Mouse (Mus musculus): ENCODE measurements around the gene Hnrnph2. TPM values are rescaled to one million over a fixed set of nuclear protein-coding genes. Genes with fewer than 3 reads are reported as not detected.
A peak's percentile ranks its signal among the peaks of the same experiment; 100 is the strongest.

Gene Hnrnph2
- 112 TPM in 2 replicates for polyA plus RNA-seq (2014; fragmentation: Nextera tagmentation; extraction: Ambion mirVana)

DNA sequence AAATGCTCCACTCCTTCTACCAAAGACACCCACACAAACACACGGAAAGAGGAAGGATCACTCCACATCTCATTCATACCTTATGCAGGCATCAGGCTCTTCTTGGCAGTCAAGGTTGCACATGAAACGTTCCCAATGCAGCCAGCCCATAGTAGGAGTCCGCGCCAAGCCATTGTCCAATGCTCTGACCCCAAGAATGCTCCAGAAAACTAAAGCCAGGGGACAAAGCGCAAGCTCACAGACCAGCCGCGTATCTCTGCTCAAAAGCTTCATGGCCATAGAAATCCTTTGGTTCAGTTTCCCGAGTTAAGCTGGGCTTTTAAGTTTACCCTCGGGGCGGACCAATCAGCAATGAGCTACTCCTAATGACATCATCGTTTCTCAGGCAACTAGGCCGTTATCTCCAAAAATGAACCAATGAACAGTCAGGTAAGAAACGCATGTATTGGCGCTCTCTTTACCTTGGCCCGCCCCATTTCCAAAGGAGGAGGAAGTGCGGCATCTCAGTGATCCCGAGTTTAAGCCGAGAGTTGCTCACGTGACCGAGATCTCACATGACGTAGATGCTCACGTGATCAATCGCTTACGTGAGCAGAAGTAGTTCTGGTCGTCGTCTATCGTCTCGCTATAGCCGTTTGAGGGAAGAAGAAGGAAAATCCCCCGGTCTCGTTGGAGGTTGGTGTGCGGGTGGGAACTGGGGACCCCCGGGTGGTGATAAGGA, at the start of gene Hnrnph2, which contains the start of gene Gla:
Gene Hnrnph2 (plus strand): TSS at position 521 of the 721 bp plus-strand sequence.
Gene Gla (minus strand): TSS at position 467 of the 721 bp plus-strand sequence.
- H3K4me1 ChIP-seq (ENCODE audit: insufficient read depth): 0 out of 2 replicates have a peak, but pooled peaks cover 2% of the 10 kb centered on the region
- no peak for TF ChIP-seq CTCF (IDR thresholded peaks at IDR 0.05; ENCODE audit: low read depth)
- peak within 1 kb of the TSS; percentile 53 for H3K4me3 ChIP-seq (ENCODE audit: low read depth, low read length)
- H3K36me3 ChIP-seq (ENCODE audit: insufficient read depth): peaks cover 7% of the 10 kb centered on the region; the same call in 1 of the 2 replicates
- H3K27me3 ChIP-seq (ENCODE audit: insufficient read depth, low read length): no peaks in the 10 kb centered on the region
- H3K9ac ChIP-seq: peak within 1 kb of the TSS; percentile 59
- H3K4me2 ChIP-seq: peak within 1 kb of the TSS; percentile 65
- 12% methylated on average over 31 of the region's 33 CpGs for WGBS
- DNase-seq: peak; percentile 98
- H3K27ac ChIP-seq (ENCODE audit: low read depth): peak within 1 kb of the TSS; percentile 90
- ATAC-seq (ENCODE audit: insufficient read depth): peak; percentile 98
- H3K9me3 ChIP-seq (ENCODE audit: low read depth, low read length): no peaks in the 10 kb centered on the region

DNA sequence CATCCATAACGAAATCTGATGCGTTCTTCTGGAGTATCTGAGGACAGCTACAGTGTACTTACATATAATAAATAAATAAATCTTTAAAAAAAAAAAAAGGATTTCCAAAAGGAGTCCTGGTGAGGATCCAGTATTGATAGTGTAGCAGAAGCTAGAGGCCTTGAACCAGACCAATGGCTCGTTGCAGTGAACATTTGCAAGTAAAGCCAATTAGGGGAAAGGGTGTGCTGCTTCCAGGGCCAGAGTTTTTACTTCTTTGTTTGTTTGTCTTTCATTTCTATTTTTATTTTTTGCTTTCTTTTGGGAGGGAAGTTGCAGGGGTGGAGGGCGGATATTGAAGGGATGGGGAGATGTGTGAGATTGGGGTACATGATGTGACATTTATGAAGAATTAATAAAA, 47.7 kb upstream of the Hnrnph2 start:
- H3K27ac ChIP-seq (ENCODE audit: low read depth): no peak overlapping the region
- H3K27me3 ChIP-seq (ENCODE audit: insufficient read depth, low read length): no peaks in the 10 kb centered on the region
- 93% methylated on average over 2 of the region's 4 CpGs for WGBS
- no peak for TF ChIP-seq CTCF (IDR thresholded peaks at IDR 0.05; ENCODE audit: low read depth)
- H3K36me3 ChIP-seq (ENCODE audit: insufficient read depth): no peaks in the 10 kb centered on the region
- H3K9ac ChIP-seq: no peak overlapping the region
- H3K4me1 ChIP-seq (ENCODE audit: insufficient read depth): no peaks in the 10 kb centered on the region
- H3K4me3 ChIP-seq (ENCODE audit: low read depth, low read length): no peak overlapping the region
- DNase-seq (no peak), ATAC-seq (ENCODE audit: insufficient read depth) (no peak)
- no peaks in the 10 kb centered on the region for H3K9me3 ChIP-seq (ENCODE audit: low read depth, low read length)
- no peak overlapping the region for H3K4me2 ChIP-seq

DNA sequence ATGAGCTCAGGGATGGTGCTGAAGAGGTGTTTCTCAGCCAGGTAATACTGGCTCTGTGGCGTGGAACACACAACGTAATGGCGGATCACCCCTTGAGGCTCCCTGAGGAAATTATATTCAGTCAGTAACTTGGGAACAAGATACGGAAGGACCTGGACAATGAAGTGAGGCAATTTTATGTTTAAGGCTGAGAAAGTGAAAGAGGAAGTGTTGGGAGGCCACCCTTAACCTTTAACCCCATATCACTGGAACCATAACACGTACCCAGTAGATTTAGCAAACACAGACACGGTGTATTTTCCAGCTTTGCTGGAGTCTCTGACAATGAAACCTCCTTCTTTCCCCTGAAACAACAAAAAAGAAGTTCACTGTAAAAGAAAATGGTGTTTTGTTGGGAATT, 46.6 kb upstream of the Hnrnph2 start:
- ATAC-seq (ENCODE audit: insufficient read depth) (no peak), DNase-seq (no peak)
- Histone ChIP-seq H3K4me3 (ENCODE audit: low read depth, low read length) (no peak overlapping the region), H3K36me3 (ENCODE audit: insufficient read depth) (no peaks in the 10 kb centered on the region), H3K27ac (ENCODE audit: low read depth) (no peak overlapping the region), H3K9me3 (ENCODE audit: low read depth, low read length) (no peaks in the 10 kb centered on the region), H3K4me2 (no peak overlapping the region), H3K9ac (no peak overlapping the region), H3K4me1 (ENCODE audit: insufficient read depth) (no peaks in the 10 kb centered on the region), H3K27me3 (ENCODE audit: insufficient read depth, low read length) (no peaks in the 10 kb centered on the region)
- 63% methylated on average over 6 of the region's 6 CpGs for WGBS
- no peak for TF ChIP-seq CTCF (IDR thresholded peaks at IDR 0.05; ENCODE audit: low read depth)

DNA sequence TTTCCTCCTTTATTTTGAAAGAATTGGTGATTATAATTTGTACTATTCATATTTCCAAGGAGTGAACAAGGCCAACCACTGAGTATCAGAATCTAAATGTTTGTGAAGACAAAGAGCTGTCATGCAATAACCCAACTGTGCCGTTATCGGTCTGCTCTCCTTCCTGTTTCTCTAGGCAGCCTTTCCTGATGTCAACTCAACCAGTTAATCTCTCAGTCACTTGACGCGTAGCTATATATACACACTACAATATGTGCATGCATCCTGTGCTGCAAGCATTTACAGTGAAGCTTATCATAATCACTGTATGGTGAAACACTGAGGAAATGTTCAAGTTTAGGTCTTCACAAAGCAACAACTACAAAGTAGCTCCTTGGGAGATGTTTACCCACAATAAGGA, 36.7 kb upstream of the Hnrnph2 start:
- Histone ChIP-seq H3K9me3 (ENCODE audit: low read depth, low read length) (no peaks in the 10 kb centered on the region), H3K4me2 (no peak overlapping the region), H3K9ac (no peak overlapping the region), H3K27me3 (ENCODE audit: insufficient read depth, low read length) (no peaks in the 10 kb centered on the region; the same call in 1 of the 2 replicates), H3K4me1 (ENCODE audit: insufficient read depth) (no peaks in the 10 kb centered on the region), H3K4me3 (ENCODE audit: low read depth, low read length) (no peak overlapping the region), H3K36me3 (ENCODE audit: insufficient read depth) (no peaks in the 10 kb centered on the region), H3K27ac (ENCODE audit: low read depth) (no peak overlapping the region)
- WGBS: 61% methylated on average over 4 of the region's 4 CpGs
- TF ChIP-seq CTCF (IDR thresholded peaks at IDR 0.05; ENCODE audit: low read depth): no peak
- DNase-seq (no peak), ATAC-seq (ENCODE audit: insufficient read depth) (no peak)

DNA sequence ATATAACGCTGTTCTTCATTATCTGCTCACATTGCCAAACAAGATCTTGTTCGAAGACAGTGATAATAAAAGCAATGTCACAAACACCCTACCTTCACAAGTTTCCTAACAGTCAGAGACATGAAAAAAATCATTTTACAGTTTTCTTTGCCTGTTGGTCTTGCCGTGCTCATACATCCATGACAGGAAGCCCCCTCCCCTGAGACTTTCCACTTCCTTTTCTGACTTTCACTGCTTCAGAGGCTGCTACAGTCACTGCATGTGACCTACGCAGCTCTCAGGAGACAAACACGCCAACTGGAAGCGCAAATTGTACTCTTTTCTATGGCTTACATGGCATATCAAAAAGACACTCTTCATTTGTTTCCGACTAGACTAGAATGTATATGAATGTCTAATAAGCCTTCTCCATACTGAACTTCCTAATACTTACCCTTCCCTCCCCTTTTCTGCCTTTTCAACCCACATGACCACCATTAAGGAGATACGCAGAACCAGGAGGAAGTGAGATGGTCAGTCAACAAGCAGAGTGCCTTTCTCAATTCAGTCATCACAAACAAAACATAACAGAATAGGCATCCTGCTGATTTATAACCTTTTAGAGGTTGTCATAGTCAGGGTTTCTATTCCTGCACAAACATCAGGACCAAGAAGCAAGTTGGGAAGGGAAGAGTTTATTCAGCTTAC, 34.3 kb upstream of the Hnrnph2 start:
- no peak overlapping the region for H3K9ac ChIP-seq
- no peaks in the 10 kb centered on the region for H3K4me1 ChIP-seq (ENCODE audit: insufficient read depth)
- 74% methylated on average over 8 of the region's 8 CpGs for WGBS
- no peaks in the 10 kb centered on the region for H3K9me3 ChIP-seq (ENCODE audit: low read depth, low read length)
- no peak for DNase-seq
- no peak overlapping the region for H3K4me2 ChIP-seq
- H3K4me3 ChIP-seq (ENCODE audit: low read depth, low read length): no peak overlapping the region
- H3K27ac ChIP-seq (ENCODE audit: low read depth): no peak overlapping the region
- no peak for ATAC-seq (ENCODE audit: insufficient read depth)
- no peak for TF ChIP-seq CTCF (IDR thresholded peaks at IDR 0.05; ENCODE audit: low read depth)
- H3K27me3 ChIP-seq (ENCODE audit: insufficient read depth, low read length): no peaks in the 10 kb centered on the region; the same call in 1 of the 2 replicates
- H3K36me3 ChIP-seq (ENCODE audit: insufficient read depth): no peaks in the 10 kb centered on the region

DNA sequence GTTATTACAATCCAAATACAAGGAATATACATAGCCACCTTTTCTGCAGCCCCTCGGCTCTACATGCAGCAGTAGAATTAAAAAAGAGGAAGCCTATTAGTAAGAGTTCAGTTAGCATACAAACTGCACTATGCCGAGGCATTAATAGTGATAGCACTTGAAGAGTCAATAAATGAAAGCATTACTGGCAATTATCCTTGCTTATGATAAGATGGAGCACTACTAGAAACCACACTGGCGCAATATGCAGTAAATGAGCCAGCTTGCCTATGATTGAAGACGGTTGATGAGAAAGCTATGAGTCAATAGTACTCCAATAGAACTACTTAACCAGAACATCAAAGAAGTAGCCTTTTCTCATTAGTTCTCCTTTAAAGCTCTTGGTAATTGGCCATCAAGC, 23.1 kb upstream of the Hnrnph2 start:
- ATAC-seq (ENCODE audit: insufficient read depth) (no peak), DNase-seq (no peak)
- H3K27ac ChIP-seq (ENCODE audit: low read depth): no peak overlapping the region
- no peaks in the 10 kb centered on the region for H3K27me3 ChIP-seq (ENCODE audit: insufficient read depth, low read length)
- no peaks in the 10 kb centered on the region for H3K36me3 ChIP-seq (ENCODE audit: insufficient read depth)
- H3K4me3 ChIP-seq (ENCODE audit: low read depth, low read length): no peak overlapping the region
- TF ChIP-seq CTCF (IDR thresholded peaks at IDR 0.05; ENCODE audit: low read depth): no peak
- no peak overlapping the region for H3K9ac ChIP-seq
- H3K9me3 ChIP-seq (ENCODE audit: low read depth, low read length): no peaks in the 10 kb centered on the region
- WGBS: 85% methylated on average over 4 of the region's 4 CpGs
- no peak overlapping the region for H3K4me2 ChIP-seq
- no peaks in the 10 kb centered on the region for H3K4me1 ChIP-seq (ENCODE audit: insufficient read depth)
